Mouse (Mus musculus) bone marrow macrophage, adult 2 months (primary cell): ENCODE data around the gene Csnk1g2.

Experiments
- CTCF ChIP-seq: IDR thresholded peaks from 2 replicates; pipeline ENCODE4 v1.5.1; 2012; ENCODE audit warnings: low read depth, mild to moderate bottlenecking, low read length, moderate library complexity
- POLR2A ChIP-seq: IDR thresholded peaks from 2 replicates; pipeline ENCODE4 v1.6.1; 2012; ENCODE audit warnings: mild to moderate bottlenecking, low read depth, low read length, borderline replicate concordance

DNA sequence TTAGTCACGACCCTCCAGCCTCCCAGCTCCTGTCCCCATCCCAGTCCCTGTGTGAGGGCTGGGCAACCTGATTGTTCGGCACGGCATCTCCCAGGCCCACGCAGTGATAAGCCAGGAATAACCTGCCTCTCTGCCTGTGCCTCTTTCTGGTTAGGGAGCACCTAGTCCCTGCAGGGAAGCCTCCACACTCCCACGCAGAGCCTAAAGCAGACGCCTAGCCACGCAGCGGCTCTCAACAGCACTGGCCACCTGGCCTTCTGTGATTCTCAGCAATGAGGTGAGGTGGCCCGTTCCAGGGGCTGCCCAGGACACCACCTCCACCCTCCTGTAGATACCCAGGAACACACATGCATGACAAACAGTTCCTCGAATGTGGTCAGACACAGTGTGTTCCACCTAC is 27.8 kb downstream of the Csnk1g2 start:
- TF ChIP-seq POLR2A: no peak
- no peak for TF ChIP-seq CTCF
